Mouse (Mus musculus) embryonic facial prominence, embryonic 13.5 days (tissue): ENCODE data around the gene Fkbp9. TPM values are rescaled to one million over a fixed set of nuclear protein-coding genes. Genes with fewer than 3 reads are reported as not detected.

Experiments
- ATAC-seq: fragments of 200-750 bp; cut with Nextera tagmentation; 2 replicates; pipeline ENCODE4 v1.8.0; 2017; ENCODE audit warnings: low read depth; ENCODE audit not compliant: insufficient number of reproducible peaks, insufficient read depth, low FRiP score, low TSS enrichment
- H3K27ac ChIP-seq: fragments of 300-500 bp; sonication (generic); 2 replicates; pipeline ENCODE4 v1.5.1; 2015; ENCODE audit warnings: moderate library complexity, mild to moderate bottlenecking, inconsistent platforms
- H3K27me3 ChIP-seq: fragments of 300-500 bp; sonication (generic); 2 replicates; pipeline ENCODE4 v1.6.1; 2015; ENCODE audit warnings: mild to moderate bottlenecking, inconsistent platforms
- H3K36me3 ChIP-seq: fragments of 300-500 bp; sonication (generic); 2 replicates; pipeline ENCODE4 v1.6.1; 2015; ENCODE audit warnings: mild to moderate bottlenecking, inconsistent platforms
- H3K4me1 ChIP-seq: fragments of 300-500 bp; sonication (generic); 2 replicates; pipeline ENCODE4 v1.6.1; 2015; ENCODE audit warnings: inconsistent platforms
- H3K4me2 ChIP-seq: fragments of 300-500 bp; sonication (generic); 2 replicates; pipeline ENCODE4 v1.6.1; 2015; ENCODE audit warnings: moderate library complexity, mild to moderate bottlenecking, inconsistent platforms
- H3K4me3 ChIP-seq: fragments of 300-500 bp; sonication (generic); 2 replicates; pipeline ENCODE4 v1.5.1; 2015; ENCODE audit warnings: mild to moderate bottlenecking, inconsistent platforms
- H3K9ac ChIP-seq: fragments of 300-500 bp; sonication (generic); 2 replicates; pipeline ENCODE4 v1.6.1; 2015; ENCODE audit warnings: mild to moderate bottlenecking, inconsistent platforms
- H3K9me3 ChIP-seq: fragments of 300-500 bp; sonication (generic); 2 replicates; pipeline ENCODE4 v1.6.1; 2016; ENCODE audit warnings: inconsistent platforms
- WGBS: fragments of 180-500 bp; shearing (Covaris S2); methylation state at CpG from one replicate; pipeline ENCODE4 v1.1.7; 2015; ENCODE audit warnings: mixed read lengths; 5-methylcytosine and 5-hydroxymethylcytosine counted together
- polyA plus RNA-seq: library from polyadenylated mRNA; unstranded; fragments of >200 nt; fragmentation: Nextera tagmentation; extraction: Ambion mirVana; gene quantifications from 2 replicates; pipeline ENCODE4 v1.2.1, GENCODE M21; 2015

The Fkbp9 gene
- polyA plus RNA-seq, 1 experiment from 2014 or later: 171 TPM

DNA sequence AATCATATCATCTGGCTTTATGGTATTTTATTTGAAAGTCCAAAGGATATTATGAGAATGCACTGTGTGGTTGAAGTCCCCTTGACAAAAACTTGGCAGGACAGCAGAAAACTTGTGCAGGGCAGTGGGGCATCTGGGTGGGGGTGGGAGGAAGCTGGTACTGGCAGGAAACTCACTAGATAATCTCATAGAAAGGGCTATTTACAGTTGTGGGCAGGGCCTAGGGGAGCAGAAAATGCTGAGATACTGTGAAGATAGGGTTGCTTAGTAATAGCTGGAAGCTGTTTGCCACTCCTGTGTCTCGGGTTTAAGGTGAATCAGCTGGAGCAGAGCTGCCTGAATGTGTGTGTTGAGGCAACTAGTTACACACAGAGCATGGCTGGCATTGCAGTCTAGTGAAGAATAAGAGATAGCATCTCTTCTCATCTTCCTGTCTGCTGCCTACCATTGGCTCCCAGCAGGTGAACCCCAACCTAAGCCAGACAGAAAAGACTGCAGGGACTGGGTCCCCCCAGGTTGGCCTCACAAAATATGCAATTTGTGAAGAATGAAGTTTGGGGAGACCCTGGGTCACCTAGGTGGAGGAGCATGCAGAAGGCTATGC is 47.6 kb downstream of the Fkbp9 start:
- no peaks in the 10 kb centered on the region for H3K27me3 ChIP-seq
- WGBS: 66% methylated on average over 1 of the region's 1 CpGs
- ATAC-seq: no peak
- H3K27ac ChIP-seq: 0 out of 2 replicates have a peak overlapping the region, but pooled peaks have one; percentile 11
- no peak overlapping the region for H3K4me2 ChIP-seq
- no peak overlapping the region for H3K4me3 ChIP-seq
- H3K9ac ChIP-seq: no peak overlapping the region
- H3K36me3 ChIP-seq: peaks cover 76% of the 10 kb centered on the region
- H3K4me1 ChIP-seq: no peaks in the 10 kb centered on the region
- no peaks in the 10 kb centered on the region for H3K9me3 ChIP-seq

DNA sequence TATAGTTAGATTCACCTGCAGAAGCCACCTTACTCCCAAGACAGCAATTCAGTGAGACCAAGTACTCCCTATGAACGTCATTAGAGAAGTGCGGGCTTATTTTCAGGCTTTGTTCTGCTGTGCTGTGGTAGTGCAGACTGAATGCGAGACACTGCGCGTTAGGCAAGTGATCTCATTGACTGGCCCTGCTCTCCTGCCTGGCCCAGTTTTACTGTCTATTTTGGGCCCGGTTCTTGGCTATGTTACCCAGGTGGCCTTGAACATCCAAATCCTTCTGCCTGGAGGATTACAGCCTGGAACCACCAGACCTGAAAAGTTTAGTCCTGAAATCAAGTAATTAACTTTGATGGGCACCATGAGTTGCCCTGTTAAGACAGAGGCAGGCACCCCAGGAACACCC is 56.7 kb downstream of the Fkbp9 start:
- Histone ChIP-seq H3K9ac (no peak overlapping the region), H3K27ac (no peak overlapping the region), H3K36me3 (peaks cover 55% of the 10 kb centered on the region), H3K27me3 (no peaks in the 10 kb centered on the region), H3K4me1 (no peaks in the 10 kb centered on the region), H3K9me3 (no peaks in the 10 kb centered on the region), H3K4me3 (no peak overlapping the region), H3K4me2 (no peak overlapping the region)
- 91% methylated on average over 6 of the region's 6 CpGs for WGBS
- no peak for ATAC-seq

DNA sequence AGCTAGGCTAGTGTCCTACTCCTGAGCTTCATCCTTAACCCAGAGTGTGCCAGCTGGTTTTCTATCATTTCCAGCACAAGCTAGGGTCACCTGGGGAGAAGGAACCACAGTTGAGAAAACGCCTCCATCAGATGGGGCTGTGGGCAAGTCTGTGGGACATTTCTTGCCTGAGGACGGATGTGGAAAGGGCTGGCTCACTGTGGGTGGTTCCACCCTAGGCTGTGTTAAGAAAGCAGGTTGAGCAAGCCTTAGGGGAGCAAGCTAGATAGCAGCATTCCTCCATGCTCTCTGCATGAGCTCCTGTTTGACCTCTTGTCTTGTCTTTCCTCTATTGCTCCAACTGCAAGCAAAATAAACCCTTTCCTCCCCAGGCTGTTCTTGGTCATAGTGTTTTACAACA is 58.9 kb downstream of the Fkbp9 start:
- Histone ChIP-seq H3K27ac (no peak overlapping the region), H3K4me1 (no peaks in the 10 kb centered on the region), H3K4me2 (no peak overlapping the region), H3K27me3 (no peaks in the 10 kb centered on the region), H3K4me3 (no peak overlapping the region), H3K9me3 (no peaks in the 10 kb centered on the region), H3K36me3 (peaks cover 44% of the 10 kb centered on the region), H3K9ac (no peak overlapping the region)
- no peak for ATAC-seq
- WGBS: 91% methylated on average over 2 of the region's 2 CpGs

DNA sequence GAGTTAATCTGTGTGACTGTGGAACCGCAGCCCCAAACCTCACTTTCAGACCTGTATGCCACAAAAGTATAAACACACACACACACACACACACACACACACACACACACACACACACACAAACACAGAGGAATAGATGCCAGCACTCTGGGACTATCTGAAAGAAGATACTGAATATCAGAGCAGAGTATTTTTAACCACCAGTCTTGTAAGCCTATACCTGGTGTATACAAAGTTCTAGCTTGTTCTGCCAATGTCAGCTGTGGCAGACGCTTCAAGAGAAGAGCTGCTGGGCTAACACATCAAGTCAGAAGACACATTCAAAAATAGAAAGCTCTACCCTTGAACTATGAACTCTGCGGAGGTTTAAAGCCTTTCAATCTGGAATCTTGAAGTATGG is 67.7 kb downstream of the Fkbp9 start:
- 74% methylated on average over 3 of the region's 3 CpGs for WGBS
- no peaks in the 10 kb centered on the region for H3K36me3 ChIP-seq
- no peaks in the 10 kb centered on the region for H3K27me3 ChIP-seq
- H3K4me2 ChIP-seq: no peak overlapping the region
- peaks cover 26% of the 10 kb centered on the region for H3K4me1 ChIP-seq
- no peak overlapping the region for H3K9ac ChIP-seq
- no peaks in the 10 kb centered on the region for H3K9me3 ChIP-seq
- no peak overlapping the region for H3K4me3 ChIP-seq
- no peak for ATAC-seq
- H3K27ac ChIP-seq: no peak overlapping the region

DNA sequence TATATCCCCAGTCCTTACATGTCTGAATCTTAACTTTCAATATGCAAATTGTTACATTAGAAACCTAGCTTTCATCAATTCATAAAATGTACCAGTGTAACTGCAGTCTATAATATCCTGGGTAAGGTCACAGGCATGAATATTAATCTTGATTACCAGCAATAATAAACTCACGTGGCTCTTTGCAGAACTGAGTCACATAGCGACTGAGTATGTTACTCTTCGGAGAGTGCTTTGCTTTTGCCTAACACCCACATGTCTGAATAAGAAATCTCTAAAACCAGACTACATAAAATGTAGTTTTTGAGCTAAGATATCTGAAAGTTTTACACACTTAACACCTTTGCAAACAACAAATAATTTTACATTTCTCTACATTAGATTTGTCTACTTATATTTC is 69.5 kb downstream of the Fkbp9 start:
- H3K9me3 ChIP-seq: no peaks in the 10 kb centered on the region
- no peaks in the 10 kb centered on the region for H3K27me3 ChIP-seq
- no peak overlapping the region for H3K27ac ChIP-seq
- peaks cover 30% of the 10 kb centered on the region for H3K4me1 ChIP-seq
- no peak for ATAC-seq
- WGBS: 73% methylated on average over 3 of the region's 3 CpGs
- no peak overlapping the region for H3K4me2 ChIP-seq
- H3K4me3 ChIP-seq: no peak overlapping the region
- H3K36me3 ChIP-seq: no peaks in the 10 kb centered on the region
- no peak overlapping the region for H3K9ac ChIP-seq

DNA sequence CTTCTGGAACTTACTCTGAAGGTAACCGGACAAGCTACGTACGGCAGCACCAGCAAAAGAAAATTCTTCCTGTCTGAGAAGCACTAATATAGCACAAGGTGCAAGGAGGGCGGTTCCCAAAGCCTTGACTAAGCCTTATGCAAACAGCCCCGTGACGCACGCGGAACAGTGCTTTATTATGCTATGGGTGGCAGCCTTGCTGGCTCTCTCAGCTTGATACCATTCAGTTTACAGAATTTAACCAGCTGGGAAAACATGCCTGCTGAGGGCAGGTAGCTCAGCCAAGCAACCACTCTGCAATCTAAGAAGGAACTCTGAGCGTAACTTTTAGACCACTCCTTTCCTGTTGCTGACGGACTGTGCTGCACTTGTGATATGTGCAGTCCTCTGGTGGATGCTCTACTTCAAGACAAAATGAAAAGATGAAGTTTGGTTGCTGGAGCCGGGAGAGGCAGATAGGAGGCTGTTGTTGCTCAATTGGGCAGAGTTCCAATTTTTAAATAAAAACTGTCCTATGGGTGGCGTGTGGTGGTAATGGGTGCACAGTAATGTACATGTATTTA is 70.0 kb downstream of the Fkbp9 start:
- no peaks in the 10 kb centered on the region for H3K27me3 ChIP-seq
- 38% methylated on average over 12 of the region's 12 CpGs for WGBS
- peak overlapping the region; percentile 37 for H3K4me2 ChIP-seq
- H3K4me3 ChIP-seq: no peak overlapping the region
- no peak; the same call in 1 of the 2 replicates for ATAC-seq
- no peak overlapping the region for H3K9ac ChIP-seq
- H3K27ac ChIP-seq: no peak overlapping the region
- peaks cover 30% of the 10 kb centered on the region for H3K4me1 ChIP-seq
- H3K36me3 ChIP-seq: no peaks in the 10 kb centered on the region
- no peaks in the 10 kb centered on the region for H3K9me3 ChIP-seq

DNA sequence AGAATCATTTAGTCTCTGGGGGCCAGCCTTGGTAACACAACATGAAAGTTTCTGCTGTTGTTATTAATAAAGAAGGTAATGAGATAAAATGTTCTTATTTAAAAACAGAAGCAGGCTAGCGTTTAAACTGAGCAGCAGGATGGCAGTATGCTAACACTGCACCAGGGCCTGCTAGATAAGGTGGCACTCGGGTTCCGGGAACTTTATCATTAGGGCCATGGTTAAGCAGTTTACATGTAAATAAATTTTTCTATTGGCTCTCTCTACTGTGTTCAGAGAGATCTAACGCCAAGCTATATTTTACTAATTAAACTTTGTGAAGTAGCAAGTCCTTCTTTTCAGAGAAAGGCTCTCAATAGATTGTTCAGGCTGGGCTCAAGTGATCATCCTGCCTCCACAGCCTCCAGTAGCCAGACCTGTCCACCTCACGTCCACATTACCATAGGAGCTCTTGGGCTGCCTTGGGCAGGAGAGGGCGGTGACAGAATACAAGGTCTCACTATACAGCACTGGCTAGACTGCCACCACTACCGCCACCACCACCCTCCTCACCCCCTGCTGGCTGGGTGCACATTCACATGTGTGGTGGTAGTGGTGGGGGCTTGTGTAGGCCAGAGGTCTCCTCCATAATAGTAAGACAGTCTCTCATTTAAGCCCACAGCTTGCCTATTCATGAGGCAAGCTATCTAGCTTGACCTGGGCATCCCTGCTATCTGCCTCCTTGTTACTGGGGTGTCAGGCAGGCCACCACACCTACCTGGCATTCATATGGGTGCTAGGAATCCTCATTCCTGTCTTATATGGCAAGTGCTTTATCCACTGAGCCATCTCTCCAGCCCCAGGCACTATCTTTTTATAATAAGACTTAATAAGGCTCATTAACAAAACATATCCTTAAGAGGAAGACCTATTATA is 71.0 kb downstream of the Fkbp9 start:
- ATAC-seq: no peak; the same call in 1 of the 2 replicates
- H3K27ac ChIP-seq: no peak overlapping the region
- H3K4me2 ChIP-seq: no peak overlapping the region
- no peaks in the 10 kb centered on the region for H3K36me3 ChIP-seq
- H3K9me3 ChIP-seq: no peaks in the 10 kb centered on the region; the same call in 1 of the 2 replicates
- no peak overlapping the region for H3K4me3 ChIP-seq
- H3K4me1 ChIP-seq: peaks cover 30% of the 10 kb centered on the region
- H3K27me3 ChIP-seq: no peaks in the 10 kb centered on the region
- WGBS: 77% methylated on average over 7 of the region's 7 CpGs
- no peak overlapping the region for H3K9ac ChIP-seq

DNA sequence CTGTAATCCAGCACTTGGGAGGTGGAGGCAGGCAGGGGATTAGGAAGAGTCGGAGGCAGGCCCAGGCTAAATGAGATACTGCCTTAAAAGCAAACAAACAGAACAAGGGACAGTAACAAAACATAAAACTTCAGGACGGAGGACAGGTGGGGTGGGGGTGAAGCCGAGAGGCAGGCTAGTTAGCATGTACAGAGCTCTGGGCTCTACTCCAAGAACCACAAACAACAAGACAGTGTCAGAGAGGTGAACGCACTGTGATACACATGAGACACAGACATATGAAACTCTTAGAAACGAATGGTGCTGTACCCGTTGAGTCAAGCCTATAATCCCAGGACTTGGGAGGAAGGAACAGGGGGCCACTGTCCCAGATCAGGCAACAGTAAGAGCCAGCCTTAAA is 72.0 kb downstream of the Fkbp9 start:
- Histone ChIP-seq H3K4me2 (no peak overlapping the region), H3K9me3 (no peaks in the 10 kb centered on the region; the same call in 1 of the 2 replicates), H3K4me1 (peaks cover 30% of the 10 kb centered on the region), H3K27me3 (no peaks in the 10 kb centered on the region), H3K27ac (no peak overlapping the region), H3K36me3 (no peaks in the 10 kb centered on the region), H3K4me3 (no peak overlapping the region), H3K9ac (no peak overlapping the region)
- 46% methylated on average over 6 of the region's 6 CpGs for WGBS
- no peak for ATAC-seq

DNA sequence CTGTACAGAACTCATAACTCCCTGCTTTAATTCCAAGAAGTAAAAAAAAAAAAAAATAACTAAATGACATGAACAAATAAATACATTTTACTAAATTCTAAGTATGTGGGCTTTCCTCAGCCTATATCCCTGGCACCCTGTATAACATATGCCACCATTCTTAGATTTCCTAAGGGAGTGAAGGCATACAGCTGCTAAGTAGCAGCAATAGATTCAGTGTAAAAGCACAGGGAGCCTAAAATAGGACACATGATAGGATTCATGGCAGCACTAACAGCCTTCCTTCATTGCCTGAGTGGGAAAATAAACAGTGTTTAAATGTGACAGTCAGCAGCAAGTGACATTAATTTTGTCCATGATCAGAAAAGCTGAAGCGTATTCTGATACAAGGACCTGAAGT is 72.5 kb downstream of the Fkbp9 start:
- no peak for ATAC-seq
- Histone ChIP-seq H3K9ac (no peak overlapping the region), H3K4me3 (no peak overlapping the region), H3K4me2 (no peak overlapping the region), H3K27me3 (no peaks in the 10 kb centered on the region), H3K36me3 (no peaks in the 10 kb centered on the region), H3K27ac (no peak overlapping the region), H3K4me1 (peaks cover 30% of the 10 kb centered on the region), H3K9me3 (no peaks in the 10 kb centered on the region; the same call in 1 of the 2 replicates)
- WGBS: 81% methylated on average over 1 of the region's 1 CpGs

DNA sequence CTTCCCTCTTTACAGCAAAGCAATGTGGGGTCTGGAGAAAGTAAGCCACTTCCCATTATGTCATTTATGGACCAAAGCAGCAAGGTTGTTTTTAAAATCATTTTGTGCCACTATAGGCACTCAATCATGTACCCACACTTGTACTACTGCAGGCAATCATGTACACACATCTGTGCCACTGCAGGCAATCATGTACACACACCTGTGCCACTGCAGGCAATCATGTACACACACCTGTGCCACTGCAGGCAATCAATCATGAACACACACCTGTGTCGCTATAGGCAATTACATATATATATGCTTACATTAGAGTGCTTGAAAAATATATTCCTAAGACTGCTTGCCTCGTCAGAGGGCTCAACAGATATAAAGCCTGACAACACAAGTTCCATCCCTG is 73.1 kb downstream of the Fkbp9 start:
- no peaks in the 10 kb centered on the region; the same call in 1 of the 2 replicates for H3K9me3 ChIP-seq
- H3K27me3 ChIP-seq: no peaks in the 10 kb centered on the region
- no peak overlapping the region for H3K9ac ChIP-seq
- no peaks in the 10 kb centered on the region for H3K36me3 ChIP-seq
- H3K4me3 ChIP-seq: no peak overlapping the region
- no peak for ATAC-seq
- 79% methylated on average over 2 of the region's 2 CpGs for WGBS
- H3K27ac ChIP-seq: no peak overlapping the region
- peaks cover 30% of the 10 kb centered on the region for H3K4me1 ChIP-seq
- no peak overlapping the region for H3K4me2 ChIP-seq

DNA sequence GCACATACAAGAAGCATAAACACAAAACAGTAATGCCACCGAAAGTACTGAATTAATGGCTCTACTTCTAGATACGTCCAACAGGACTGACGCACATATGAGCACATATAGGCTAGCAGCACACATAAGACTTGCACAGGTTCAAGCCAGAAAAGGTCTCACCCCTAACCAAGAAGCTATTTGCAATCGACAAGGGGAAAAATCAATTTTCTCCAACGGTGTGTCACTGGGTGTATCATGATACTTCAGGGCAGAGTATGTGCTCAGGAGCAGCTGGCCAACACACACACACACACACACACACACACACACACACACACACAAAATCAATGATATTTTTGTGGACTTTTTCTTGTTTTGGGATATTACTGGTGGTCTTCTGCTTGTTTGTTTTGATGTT is 73.6 kb downstream of the Fkbp9 start:
- Histone ChIP-seq H3K9ac (no peak overlapping the region), H3K27me3 (no peaks in the 10 kb centered on the region), H3K4me1 (peaks cover 30% of the 10 kb centered on the region), H3K4me3 (no peak overlapping the region), H3K27ac (no peak overlapping the region), H3K4me2 (no peak overlapping the region), H3K9me3 (no peaks in the 10 kb centered on the region; the same call in 1 of the 2 replicates), H3K36me3 (no peaks in the 10 kb centered on the region)
- no peak for ATAC-seq
- WGBS: 81% methylated on average over 5 of the region's 5 CpGs
